19 mouse cellular contexts compared by ENCODE assay signal in the genomic region with DNA sequence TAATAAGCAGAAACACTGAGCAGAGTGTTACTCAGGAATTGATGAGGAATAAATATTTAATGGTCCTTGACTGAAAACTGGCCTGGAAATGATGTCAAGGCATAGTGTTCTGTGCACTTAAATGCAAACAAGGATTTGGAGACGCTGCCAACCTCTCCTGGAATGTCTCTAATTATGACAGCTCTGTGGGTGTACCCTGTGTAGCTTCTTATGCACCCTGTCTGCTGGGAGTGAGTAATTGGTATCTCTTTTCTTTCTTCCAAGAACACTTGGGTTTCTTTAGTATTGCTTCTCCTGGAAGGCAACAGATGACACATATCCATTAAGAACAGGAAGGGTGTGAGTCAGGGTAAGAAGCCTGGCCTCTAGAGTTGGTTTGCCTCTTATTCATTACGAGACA. TPM values are rescaled to one million over a fixed set of nuclear protein-coding genes. Genes with fewer than 3 reads are reported as not detected.
A peak's percentile ranks its signal among the peaks of the same experiment; 100 is the strongest.
DNase-seq lines count a peak whose midpoint lies in the region; ATAC-seq lines count a peak whose summit lies in the region.
"Had no signal": no experiment of that assay in that cellular context is flagged by ENCODE, and none has a peak within 500 bp of the region (broad histone marks: within the 10 kb centered on the region; RNA-seq: fewer than 3 reads in every experiment).

No protein-coding gene starts in this region.

- intact Hi-C loops in left cerebral cortex, postnatal 4 days (cut with DNase I): no loop called here
- intact Hi-C loops in left cerebral cortex, postnatal 25 days (cut with DNase I): no loop called here

- ATAC-seq in frontal cortex, adult (ENCODE audit: low TSS enrichment): peak; percentile 99
- ATAC-seq: CD4-positive, CD25-positive, alpha-beta regulatory T cell, adult 4 months; forebrain, postnatal 0 days had no signal

- no peak for DNase-seq in frontal cortex, postnatal 25 days (ENCODE audit: low spot score in 2 of 2)
- peak; percentile 21 for DNase-seq in left cerebral cortex, adult 11 months (ENCODE audit: low spot score)
- no peak for DNase-seq in left cerebral cortex, postnatal 4 days
- peak; percentile 43 for DNase-seq in right cerebral cortex, adult 18-20 months
- DNase-seq in right cerebral cortex, postnatal 14 days: no peak
- DNase-seq in left cerebral cortex, postnatal 25 days (ENCODE audit: low spot score in 2 of 2): peak; percentile 14 to 77
- DNase-seq in urinary bladder, adult 18-20 months (ENCODE audit: low spot score in 2 of 2): no peak
- DNase-seq: adrenal gland, postnatal 10 days; B cell, adult 2 months; cerebellum, adult 18-20 months; cerebellum, adult 9-11 months; cerebellum, postnatal 36 days; forebrain, postnatal 0 days; gastrocnemius, postnatal 14 days; heart, adult 2 months; heart, postnatal 14 days had no signal

RNA-seq across cellular contexts. Expression of gene Cadps, which starts 42.4 kb away (rescaled TPM):
- total RNA-seq in left cerebral cortex, postnatal 4 days (2021): 100 to 1,000 TPM; 168 to 175 TPM
- total RNA-seq in left cerebral cortex, postnatal 25 days (2021): 100 to 1,000 TPM; 224 to 229 TPM
- total RNA-seq: hematopoietic stem cell, adult 5-6 weeks had no signal

Comparison
In these comparisons a context has a peak if more than half of its experiments do, and no peak if none do; other contexts are left out.
1. DNase-seq: peak in left cerebral cortex, adult 11 months (single experiment), right cerebral cortex, adult 18-20 months (single experiment) and left cerebral cortex, postnatal 25 days (2 of 2); none in frontal cortex, postnatal 25 days (0 of 2), left cerebral cortex, postnatal 4 days (single experiment), right cerebral cortex, postnatal 14 days (single experiment) and urinary bladder, adult 18-20 months (0 of 2).